Mouse (Mus musculus) hindbrain, postnatal 0 days (tissue): ENCODE results near the gene Astl. TPM values are rescaled to one million over a fixed set of nuclear protein-coding genes. Genes with fewer than 3 reads are reported as not detected.

Source experiments
- ATAC-seq: fragments of 200-750 bp; cut with Nextera tagmentation; 2 replicates; pipeline ENCODE4 v1.8.0; 2017; ENCODE audit warnings: mild to moderate bottlenecking, moderate TSS enrichment, moderate library complexity
- DNase-seq: peaks from one replicate; pipeline ENCODE4 v3.0.0-alpha.2; 2015; ENCODE audit warnings: low spot score
- H3K27ac ChIP-seq: fragments of 300-500 bp; sonication (generic); 2 replicates; pipeline ENCODE4 v1.5.1; 2014; ENCODE audit warnings: mild to moderate bottlenecking
- H3K27me3 ChIP-seq: fragments of 300-500 bp; sonication (generic); 2 replicates; pipeline ENCODE4 v1.6.1; 2014; ENCODE audit warnings: low read length, mixed read lengths; ENCODE audit not compliant: insufficient read depth
- H3K36me3 ChIP-seq: fragments of 300-500 bp; sonication (generic); 2 replicates; pipeline ENCODE4 v1.6.1; 2014; ENCODE audit warnings: low read length, mixed read lengths; ENCODE audit not compliant: insufficient read depth
- H3K4me1 ChIP-seq: fragments of 300-500 bp; sonication (generic); 2 replicates; pipeline ENCODE4 v1.6.1; 2014; ENCODE audit warnings: antibody characterized with exemption, low read length, mixed read lengths; ENCODE audit not compliant: insufficient read depth
- H3K4me2 ChIP-seq: fragments of 300-500 bp; sonication (generic); 2 replicates; pipeline ENCODE4 v1.6.1; 2014; ENCODE audit warnings: low read depth, mild to moderate bottlenecking, low read length, moderate library complexity, mixed read lengths
- H3K4me3 ChIP-seq: fragments of 300-500 bp; sonication (generic); 2 replicates; pipeline ENCODE4 v1.5.1; 2014; ENCODE audit warnings: low read length
- H3K9ac ChIP-seq: fragments of 300-500 bp; sonication (generic); replicated peaks from 2 replicates; pipeline ENCODE4 v1.6.1; 2014; ENCODE audit warnings: mild to moderate bottlenecking, low read length, moderate library complexity, mixed read lengths
- H3K9me3 ChIP-seq: fragments of 300-500 bp; sonication (generic); 2 replicates; pipeline ENCODE4 v1.6.1; 2016; ENCODE audit warnings: low read length, mixed read lengths
- CTCF ChIP-seq: IDR thresholded peaks from 2 replicates; pipeline ENCODE4 v1.5.1; 2016; ENCODE audit warnings: antibody characterized with exemption, control low read depth, low read depth
- WGBS: fragments of 180-500 bp; shearing (Covaris S2); extraction: QIAGEN DNeasy Blood & Tissue Kit; methylation state at CpG from one replicate; pipeline ENCODE4 v1.1.7; 2014; 5-methylcytosine and 5-hydroxymethylcytosine counted together
- polyA plus RNA-seq: library from polyadenylated mRNA; unstranded; fragments of >200 nt; fragmentation: Nextera tagmentation; extraction: Ambion mirVana; gene quantifications from 2 replicates; pipeline ENCODE4 v1.2.1, GENCODE M21; 2015
- total RNA-seq: library from RNA; depleted of rRNA; stranded (reverse); fragments of >200 nt; gene quantifications from 2 replicates; pipeline ENCODE4 v1.2.3, GENCODE M21; 2014

Gene Astl
- total and polyA plus RNA-seq, 2 experiments from 2014 or later = not detected

GRCm38 (mm10) chr2:127312801-127313200 is 25.6 kb upstream of the Astl start:
- H3K4me3 ChIP-seq = no peak overlapping the region
- 97% methylated on average over 4 of the region's 4 CpGs for WGBS
- DNase-seq (no peak), ATAC-seq (no peak)
- no peaks in the 10 kb centered on the region for H3K4me1 ChIP-seq
- no peaks in the 10 kb centered on the region for H3K36me3 ChIP-seq
- no peaks in the 10 kb centered on the region for H3K9me3 ChIP-seq
- H3K27ac ChIP-seq = no peak overlapping the region
- no peak overlapping the region for H3K9ac ChIP-seq
- no peak overlapping the region for H3K4me2 ChIP-seq
- no peak for TF ChIP-seq CTCF
- H3K27me3 ChIP-seq = no peaks in the 10 kb centered on the region

GRCm38 (mm10) chr2:127313878-127314277 is 24.6 kb upstream of the Astl start:
- Histone ChIP-seq H3K36me3 (no peaks in the 10 kb centered on the region), H3K4me3 (no peak overlapping the region), H3K27ac (no peak overlapping the region), H3K4me1 (no peaks in the 10 kb centered on the region), H3K27me3 (no peaks in the 10 kb centered on the region), H3K9ac (no peak overlapping the region), H3K9me3 (no peaks in the 10 kb centered on the region), H3K4me2 (no peak overlapping the region)
- 66% methylated on average over 4 of the region's 4 CpGs for WGBS
- peak; percentile 12; the same call in 1 of the 2 replicates for TF ChIP-seq CTCF
- DNase-seq = no peak
- ATAC-seq = no peak

- 81% methylated on average over 6 of the region's 6 CpGs for WGBS
- DNase-seq = no peak
- Histone ChIP-seq H3K27ac (no peak overlapping the region), H3K27me3 (no peaks in the 10 kb centered on the region), H3K9ac (no peak overlapping the region), H3K36me3 (no peaks in the 10 kb centered on the region), H3K9me3 (no peaks in the 10 kb centered on the region), H3K4me3 (no peak overlapping the region), H3K4me1 (no peaks in the 10 kb centered on the region), H3K4me2 (no peak overlapping the region)
- TF ChIP-seq CTCF = no peak
- ATAC-seq = no peak
These were observed 23.8 kb upstream of the Astl start for GRCm38 (mm10) chr2:127314467-127315154.

- TF ChIP-seq CTCF = no peak
These were observed 23.3 kb upstream of the Astl start for GRCm38 (mm10) chr2:127315155-127315470.

GRCm38 (mm10) chr2:127316431-127316830 is 22.0 kb upstream of the Astl start:
- Histone ChIP-seq H3K36me3 (no peaks in the 10 kb centered on the region), H3K27me3 (no peaks in the 10 kb centered on the region), H3K4me2 (no peak overlapping the region), H3K9ac (no peak overlapping the region), H3K9me3 (no peaks in the 10 kb centered on the region), H3K4me3 (no peak overlapping the region), H3K27ac (no peak overlapping the region), H3K4me1 (no peaks in the 10 kb centered on the region)
- TF ChIP-seq CTCF = no peak
- ATAC-seq (no peak), DNase-seq (no peak)
- WGBS = 78% methylated on average over 5 of the region's 5 CpGs

More at GRCm38 (mm10) chr2:127315155-127315470, 23.3 kb upstream of the Astl start:
- no peaks in the 10 kb centered on the region for H3K36me3 ChIP-seq
- ATAC-seq (no peak), DNase-seq (no peak)
- H3K4me1 ChIP-seq = no peaks in the 10 kb centered on the region
- no peak overlapping the region for H3K4me3 ChIP-seq
- H3K9me3 ChIP-seq = no peaks in the 10 kb centered on the region
- H3K4me2 ChIP-seq = no peak overlapping the region
- no peaks in the 10 kb centered on the region for H3K27me3 ChIP-seq
- 80% methylated on average over 1 of the region's 1 CpGs for WGBS
- H3K27ac ChIP-seq = no peak overlapping the region
- H3K9ac ChIP-seq = no peak overlapping the region

GRCm38 (mm10) chr2:127318136-127318535 is 20.3 kb upstream of the Astl start:
- Histone ChIP-seq H3K27me3 (no peaks in the 10 kb centered on the region), H3K36me3 (no peaks in the 10 kb centered on the region), H3K27ac (no peak overlapping the region), H3K9me3 (no peaks in the 10 kb centered on the region), H3K4me3 (no peak overlapping the region), H3K4me1 (no peaks in the 10 kb centered on the region), H3K4me2 (no peak overlapping the region), H3K9ac (no peak overlapping the region)
- DNase-seq = no peak
- 91% methylated on average over 4 of the region's 4 CpGs for WGBS
- ATAC-seq = no peak
- no peak for TF ChIP-seq CTCF

- H3K4me2 ChIP-seq = no peak overlapping the region
- H3K4me3 ChIP-seq = no peak overlapping the region
- ATAC-seq = no peak
- no peak overlapping the region for H3K27ac ChIP-seq
- no peaks in the 10 kb centered on the region for H3K4me1 ChIP-seq
- no peak overlapping the region for H3K9ac ChIP-seq
- TF ChIP-seq CTCF = no peak
- no peak for DNase-seq
- H3K27me3 ChIP-seq = no peaks in the 10 kb centered on the region
- no peaks in the 10 kb centered on the region for H3K9me3 ChIP-seq
- no peaks in the 10 kb centered on the region for H3K36me3 ChIP-seq
- WGBS = 78% methylated on average over 4 of the region's 4 CpGs
These were observed 19.4 kb upstream of the Astl start for GRCm38 (mm10) chr2:127319071-127319470.
